Mouse (Mus musculus) MEL (cell line): ENCODE data around the gene Olfr297. TPM values are rescaled to one million over a fixed set of nuclear protein-coding genes. Genes with fewer than 3 reads are reported as not detected.

Experiments used
- polyA plus RNA-seq, 2 experiments: library from polyadenylated mRNA; stranded (reverse) in 1 of 2; unstranded in 1 of 2; fragments of >175 nt in 1 of 2; fragments of >200 nt in 1 of 2; gene quantifications; 2 replicates each; pipeline versions ENCODE4 v1.2.1 to v1.2.4; 2012; ENCODE audit warnings: low replicate concordance in 2 of 2, low read depth in 1 of 2; ENCODE audit not compliant: insufficient read length in 2 of 2, insufficient read depth in 1 of 2, missing spikeins in 1 of 2
- total RNA-seq: library from RNA; depleted of rRNA; stranded (reverse); fragments of 300-350 nt; gene quantifications from 2 replicates; pipeline ENCODE4 v1.2.3, GENCODE M21; 2012; rRNA removed

Olfr297 gene
- total and polyA plus RNA-seq, 3 experiments, result not detected

Other genes with a start within 250 kb of the Olfr297 start
- gene Olfr310, start 242.8 kb upstream of the Olfr297 start, total RNA-seq, result not detected in 2 replicates
- gene Olfr310, start 242.8 kb upstream of the Olfr297 start, polyA plus RNA-seq, result not detected
- gene Olfr309, start 206.3 kb upstream of the Olfr297 start, total RNA-seq, result not detected in 2 replicates
- not detected for gene Olfr309, start 206.3 kb upstream of the Olfr297 start, polyA plus RNA-seq
- gene Olfr308, start 194.3 kb upstream of the Olfr297 start, total RNA-seq, result not detected in 2 replicates
- gene Olfr308, start 194.3 kb upstream of the Olfr297 start, polyA plus RNA-seq, result not detected
- not detected in 2 replicates for gene Olfr307, start 182.4 kb upstream of the Olfr297 start, total RNA-seq
- not detected for gene Olfr307, start 182.4 kb upstream of the Olfr297 start, polyA plus RNA-seq
- not detected in 2 replicates for gene Olfr305, start 153.0 kb upstream of the Olfr297 start, total RNA-seq
- gene Olfr305, start 153.0 kb upstream of the Olfr297 start, polyA plus RNA-seq, result not detected
- not detected in 2 replicates for gene Olfr304, start 133.3 kb upstream of the Olfr297 start, total RNA-seq
- not detected for gene Olfr304, start 133.3 kb upstream of the Olfr297 start, polyA plus RNA-seq
- not detected in 2 replicates for gene Olfr303, start 122.2 kb upstream of the Olfr297 start, total RNA-seq
- not detected for gene Olfr303, start 122.2 kb upstream of the Olfr297 start, polyA plus RNA-seq
- gene Olfr301, start 116.1 kb upstream of the Olfr297 start, total RNA-seq, result not detected in 2 replicates
- not detected for gene Olfr301, start 116.1 kb upstream of the Olfr297 start, polyA plus RNA-seq
- not detected in 2 replicates for gene Olfr299, start 60.0 kb upstream of the Olfr297 start, total RNA-seq
- not detected for gene Olfr299, start 60.0 kb upstream of the Olfr297 start, polyA plus RNA-seq
- not detected in 2 replicates for gene Olfr298, start 27.5 kb upstream of the Olfr297 start, total RNA-seq
- not detected for gene Olfr298, start 27.5 kb upstream of the Olfr297 start, polyA plus RNA-seq
- gene Olfr295, start 63.9 kb downstream of the Olfr297 start, total RNA-seq, result not detected in 2 replicates
- gene Olfr295, start 63.9 kb downstream of the Olfr297 start, polyA plus RNA-seq, result not detected
- gene Olfr294, start 96.7 kb downstream of the Olfr297 start, total RNA-seq, result not detected in 2 replicates
- not detected for gene Olfr294, start 96.7 kb downstream of the Olfr297 start, polyA plus RNA-seq
- not detected in 2 replicates for gene Olfr293, start 129.1 kb downstream of the Olfr297 start, total RNA-seq
- not detected for gene Olfr293, start 129.1 kb downstream of the Olfr297 start, polyA plus RNA-seq
- not detected in 2 replicates for gene Olfr292, start 168.4 kb downstream of the Olfr297 start, total RNA-seq
- gene Olfr292, start 168.4 kb downstream of the Olfr297 start, polyA plus RNA-seq, result not detected